Mouse (Mus musculus) midbrain, postnatal 0 days (tissue): ENCODE data around the gene Ehmt2. TPM values are rescaled to one million over a fixed set of nuclear protein-coding genes. Genes with fewer than 3 reads are reported as not detected.
"Not testable (repeated sequence)": the region's sequence is repeated elsewhere in the genome, so short reads cannot be mapped to it uniquely, and the experiment has no call there.

Experiments
- ATAC-seq: fragments of 200-750 bp; cut with Nextera tagmentation; 2 replicates; pipeline ENCODE4 v1.8.0; 2017; ENCODE audit warnings: moderate number of reproducible peaks, mild to moderate bottlenecking, moderate TSS enrichment, moderate library complexity; ENCODE audit not compliant: low FRiP score
- DNase-seq: peaks from one replicate; pipeline ENCODE4 v3.0.0-alpha.2; 2015; ENCODE audit warnings: low spot score
- H3K27ac ChIP-seq: fragments of 300-500 bp; sonication (generic); 2 replicates; pipeline ENCODE4 v1.5.1; 2014; ENCODE audit warnings: low read depth, mild to moderate bottlenecking, low read length, mixed read lengths
- H3K27me3 ChIP-seq: fragments of 300-500 bp; sonication (generic); 2 replicates; pipeline ENCODE4 v1.6.1; 2014; ENCODE audit warnings: low read length, control low read depth, mixed read lengths; ENCODE audit not compliant: insufficient read depth
- H3K36me3 ChIP-seq: fragments of 300-500 bp; sonication (generic); 2 replicates; pipeline ENCODE4 v1.6.1; 2014; ENCODE audit warnings: low read length, control low read depth, mixed read lengths; ENCODE audit not compliant: insufficient read depth
- H3K4me1 ChIP-seq: fragments of 300-500 bp; sonication (generic); 2 replicates; pipeline ENCODE4 v1.6.1; 2014; ENCODE audit warnings: mild to moderate bottlenecking, control low read depth, antibody characterized with exemption, low read length, mixed read lengths; ENCODE audit not compliant: insufficient read depth
- H3K4me2 ChIP-seq: fragments of 300-500 bp; sonication (generic); 2 replicates; pipeline ENCODE4 v1.6.1; 2014; ENCODE audit warnings: low read depth, mild to moderate bottlenecking, low read length, mixed read lengths; ENCODE audit not compliant: poor library complexity, severe bottlenecking
- H3K4me3 ChIP-seq: fragments of 300-500 bp; sonication (generic); 2 replicates; pipeline ENCODE4 v1.5.1; 2014; ENCODE audit warnings: low read depth, mild to moderate bottlenecking, low read length, moderate library complexity
- H3K9ac ChIP-seq: fragments of 300-500 bp; sonication (generic); replicated peaks from 2 replicates; pipeline ENCODE4 v1.6.1; 2014; ENCODE audit warnings: mild to moderate bottlenecking, low read length, moderate library complexity, mixed read lengths; ENCODE audit not compliant: poor library complexity, severe bottlenecking
- H3K9me3 ChIP-seq: fragments of 300-500 bp; sonication (generic); 2 replicates; pipeline ENCODE4 v1.6.1; 2016; ENCODE audit warnings: low read length, control low read depth
- CTCF ChIP-seq: IDR thresholded peaks from 2 replicates; pipeline ENCODE4 v1.5.1; 2016; ENCODE audit warnings: antibody characterized with exemption, mild to moderate bottlenecking
- WGBS: fragments of 180-500 bp; shearing (Covaris S2); extraction: QIAGEN DNeasy Blood & Tissue Kit; methylation state at CpG from one replicate; pipeline ENCODE4 v1.1.7; 2014; 5-methylcytosine and 5-hydroxymethylcytosine counted together
- polyA plus RNA-seq: library from polyadenylated mRNA; unstranded; fragments of >200 nt; fragmentation: Nextera tagmentation; extraction: Ambion mirVana; gene quantifications from 2 replicates; pipeline ENCODE4 v1.2.1, GENCODE M21; 2015
- total RNA-seq: library from RNA; depleted of rRNA; stranded (reverse); fragments of >200 nt; gene quantifications from 2 replicates; pipeline ENCODE4 v1.2.3, GENCODE M21; 2014

Gene Ehmt2
- total and polyA plus RNA-seq, 2 experiments from 2014 or later: 69.0 to 375 TPM

DNA sequence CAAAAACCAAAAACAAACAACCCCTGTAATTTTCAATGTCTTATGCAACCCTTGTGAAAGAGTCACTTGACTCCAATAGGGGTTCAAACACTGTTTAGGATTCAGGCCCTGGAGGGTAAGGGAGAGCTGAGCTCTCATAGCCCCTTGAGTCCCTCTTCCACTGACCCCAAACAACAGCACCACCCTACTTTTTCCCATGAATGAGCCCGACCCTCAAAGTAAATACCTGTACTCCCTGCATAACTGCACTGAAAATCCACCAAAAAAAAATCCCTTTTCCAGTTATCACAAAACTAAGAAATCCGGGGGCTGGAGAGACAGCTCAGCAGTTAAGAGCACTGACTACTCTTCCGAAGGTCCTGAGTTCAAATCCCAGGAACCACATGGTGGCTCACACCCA lies 57.6 kb downstream of the Ehmt2 start:
- no peak for TF ChIP-seq CTCF
- WGBS: 74% methylated on average over 3 of the region's 3 CpGs

DNA sequence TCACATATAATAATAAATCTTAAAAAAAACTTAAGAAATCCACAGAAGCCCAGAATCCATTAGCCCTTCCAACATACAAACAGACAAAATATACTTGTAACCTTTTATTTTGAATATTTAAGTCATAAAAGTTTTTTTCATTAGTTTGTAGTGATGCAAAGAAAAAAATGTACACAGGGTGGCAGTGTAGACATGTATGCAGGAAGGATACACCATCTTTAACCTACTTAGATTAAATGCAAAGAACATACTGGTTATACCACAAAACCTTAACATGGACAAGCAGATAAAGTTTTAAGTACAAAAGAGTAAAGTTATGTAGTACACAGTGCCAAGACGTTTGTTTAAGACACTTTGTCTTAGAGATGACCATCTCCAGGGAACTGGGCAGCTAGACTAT lies 58.1 kb downstream of the Ehmt2 start:
- ATAC-seq (no peak), DNase-seq (peak; percentile 36)
- 30% methylated on average over 1 of the region's 1 CpGs for WGBS
- Histone ChIP-seq H3K4me3 (no peak overlapping the region), H3K27me3 (peaks cover 6% of the 10 kb centered on the region; the same call in 1 of the 2 replicates), H3K4me2 (no peak overlapping the region), H3K4me1 (no peaks in the 10 kb centered on the region), H3K9ac (no peak overlapping the region), H3K9me3 (no peaks in the 10 kb centered on the region), H3K36me3 (no peaks in the 10 kb centered on the region), H3K27ac (no peak overlapping the region)
- peak; percentile 78 for TF ChIP-seq CTCF

More for the DNA sequence above, 57.6 kb downstream of the Ehmt2 start:
- H3K4me3 ChIP-seq: no peak overlapping the region
- no peak overlapping the region for H3K27ac ChIP-seq
- H3K4me1 ChIP-seq: 0 out of 2 replicates have a peak, but pooled peaks cover under 1% of the 10 kb centered on the region
- H3K4me2 ChIP-seq: no peak overlapping the region
- no peaks in the 10 kb centered on the region for H3K9me3 ChIP-seq
- no peak for ATAC-seq
- no peak overlapping the region for H3K9ac ChIP-seq
- H3K36me3 ChIP-seq: no peaks in the 10 kb centered on the region
- no peak for DNase-seq
- peaks cover 6% of the 10 kb centered on the region; the same call in 1 of the 2 replicates for H3K27me3 ChIP-seq

- not testable (repeated sequence) for H3K27me3 ChIP-seq, H3K4me1 ChIP-seq, H3K9me3 ChIP-seq, H3K27ac ChIP-seq, H3K9ac ChIP-seq, DNase-seq, H3K36me3 ChIP-seq, ATAC-seq, H3K4me2 ChIP-seq, H3K4me3 ChIP-seq
- 16% methylated on average over 32 of the region's 40 CpGs for WGBS
These were observed 59.0 kb downstream of the Ehmt2 start for GRCm38 (mm10) chr17:34957291-34957690.

DNA sequence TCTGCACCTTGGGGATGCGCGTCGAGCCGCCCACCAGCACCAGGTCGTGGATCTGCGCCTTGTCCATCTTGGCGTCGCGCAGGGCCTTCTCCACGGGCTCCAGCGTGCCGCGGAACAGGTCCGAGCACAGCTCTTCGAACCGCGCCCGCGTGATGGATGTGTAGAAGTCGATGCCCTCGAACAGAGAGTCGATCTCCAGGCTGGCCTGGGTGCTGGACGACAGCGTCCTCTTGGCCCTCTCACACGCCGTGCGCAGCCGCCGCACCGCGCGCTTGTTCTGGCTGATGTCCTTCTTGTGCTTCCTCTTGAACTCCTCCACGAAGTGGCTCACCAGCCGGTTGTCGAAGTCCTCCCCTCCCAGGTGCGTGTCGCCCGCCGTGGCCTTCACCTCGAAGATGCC lies 59.7 kb downstream of the Ehmt2 start:
- H3K27ac ChIP-seq, H3K4me2 ChIP-seq, H3K4me1 ChIP-seq, H3K36me3 ChIP-seq, H3K9ac ChIP-seq, H3K9me3 ChIP-seq, DNase-seq, H3K27me3 ChIP-seq, H3K4me3 ChIP-seq, ATAC-seq: not testable (repeated sequence)
- WGBS: 39% methylated on average over 16 of the region's 40 CpGs

DNA sequence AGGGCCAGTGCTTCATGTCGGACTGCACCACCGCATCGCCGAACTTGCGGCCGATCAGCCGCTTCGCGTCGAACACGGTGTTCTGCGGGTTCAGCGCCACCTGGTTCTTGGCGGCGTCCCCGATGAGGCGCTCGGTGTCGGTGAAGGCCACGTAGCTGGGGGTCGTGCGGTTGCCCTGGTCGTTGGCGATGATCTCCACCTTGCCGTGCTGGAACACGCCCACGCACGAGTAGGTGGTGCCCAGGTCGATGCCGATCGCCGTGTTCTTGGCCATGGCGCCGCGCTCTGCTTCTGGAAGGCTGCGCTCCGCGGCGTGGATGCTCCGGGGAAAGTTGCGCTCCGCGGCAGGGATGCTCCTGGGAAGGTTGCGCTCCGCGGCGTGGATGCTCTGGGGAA lies 60.5 kb downstream of the Ehmt2 start:
- 0% methylated on average over 25 of the region's 47 CpGs for WGBS
- Histone ChIP-seq H3K4me3 (peak overlapping the region; percentile 36; the same call in 1 of the 2 replicates), H3K4me2 (peak overlapping the region; percentile 48)
- H3K27me3 ChIP-seq, DNase-seq, H3K4me1 ChIP-seq, H3K27ac ChIP-seq, H3K9ac ChIP-seq, H3K9me3 ChIP-seq, H3K36me3 ChIP-seq: not testable (repeated sequence)
- ATAC-seq: peak; percentile 61

DNA sequence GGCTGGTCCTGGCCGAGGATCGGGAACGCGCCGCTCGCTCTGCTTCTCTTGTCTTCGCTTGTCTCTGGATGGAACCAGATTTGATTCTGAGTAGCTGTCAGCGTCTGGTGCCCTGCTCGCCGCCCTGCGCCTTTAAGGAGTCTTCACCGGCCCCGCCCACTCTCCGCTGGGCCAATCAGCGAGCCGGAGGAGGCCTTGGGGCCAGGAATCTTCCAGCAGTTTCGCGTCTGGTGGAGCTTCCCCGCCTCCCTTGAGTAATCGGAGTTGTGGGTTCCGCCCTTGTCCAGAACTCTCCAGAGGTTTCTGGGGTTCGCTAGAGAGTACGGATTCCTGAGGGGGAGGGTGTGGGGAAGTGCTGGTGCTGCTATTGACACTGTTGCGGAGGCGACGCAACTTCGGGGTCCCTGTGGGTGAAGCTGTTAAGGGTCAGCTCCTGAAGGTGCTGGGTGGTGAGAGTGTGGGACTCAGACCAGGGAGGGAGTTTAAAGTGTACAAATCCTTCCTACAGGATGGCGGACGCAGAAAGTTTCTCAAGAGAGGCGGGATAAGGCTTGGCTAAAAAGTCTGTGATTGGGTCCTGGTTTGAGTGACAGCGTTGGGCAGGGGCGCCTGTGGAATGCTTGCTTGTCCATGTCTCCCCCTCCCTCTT lies 61.0 kb downstream of the Ehmt2 start, which contains the start of gene Hspa1b:
Hspa1b (minus strand) TSS at position 109 of the 649 bp plus-strand sequence.
- Histone ChIP-seq H3K4me3 (peak within 1 kb of the TSS; percentile 36), H3K4me2 (peak within 1 kb of the TSS; percentile 48)
- ATAC-seq: peak; percentile 93
- DNase-seq: peak; percentile 69
- not testable (repeated sequence) for H3K27ac ChIP-seq, H3K9ac ChIP-seq, H3K9me3 ChIP-seq, H3K4me1 ChIP-seq, H3K27me3 ChIP-seq, H3K36me3 ChIP-seq
- under 1% methylated on average over 19 of the region's 32 CpGs for whole genome bisulfite sequencing
